Mouse (Mus musculus) hindlimb bud, embryonic 11.5 days (tissue): ENCODE measurements around the gene Aig1.
"Not testable (repeated sequence)": the region's sequence is repeated elsewhere in the genome, so short reads cannot be mapped to it uniquely, and the experiment has no call there.

Experiments
- DNase-seq: peaks from one replicate; pipeline ENCODE4 v3.0.0-alpha.2; 2012; ENCODE audit warnings: low read depth, low spot score; ENCODE audit errors: extremely low spot score

The Aig1 gene

GRCm38 (mm10) chr10:13868371-13869321, at the start of gene Aig1:
Aig1 (minus strand) TSS chr10:13868980.
- no peak for DNase-seq

- no peak for DNase-seq
Observed at GRCm38 (mm10) chr10:13916645-13917342, 48.0 kb upstream of the Aig1 start.

DNA sequence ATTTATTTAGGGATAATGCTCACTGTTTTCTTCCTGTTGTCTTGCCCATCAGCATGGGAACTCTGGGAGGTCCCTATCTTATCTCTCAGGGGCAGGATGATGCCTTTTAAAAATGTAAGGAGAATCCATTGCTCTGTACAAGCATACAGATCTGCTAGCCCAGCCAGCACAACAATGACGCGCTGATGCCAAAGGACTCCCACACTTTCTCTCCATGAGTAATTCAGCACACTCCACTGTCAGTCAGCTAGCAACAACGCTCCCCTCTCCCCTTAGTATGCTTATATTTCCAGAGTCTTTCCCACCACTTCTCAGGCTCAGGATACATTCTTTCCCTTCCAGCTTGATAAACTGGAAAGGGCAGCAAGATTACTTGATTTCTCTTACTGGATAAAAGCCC, 46.4 kb upstream of the Aig1 start:
- DNase-seq, result no peak

DNA sequence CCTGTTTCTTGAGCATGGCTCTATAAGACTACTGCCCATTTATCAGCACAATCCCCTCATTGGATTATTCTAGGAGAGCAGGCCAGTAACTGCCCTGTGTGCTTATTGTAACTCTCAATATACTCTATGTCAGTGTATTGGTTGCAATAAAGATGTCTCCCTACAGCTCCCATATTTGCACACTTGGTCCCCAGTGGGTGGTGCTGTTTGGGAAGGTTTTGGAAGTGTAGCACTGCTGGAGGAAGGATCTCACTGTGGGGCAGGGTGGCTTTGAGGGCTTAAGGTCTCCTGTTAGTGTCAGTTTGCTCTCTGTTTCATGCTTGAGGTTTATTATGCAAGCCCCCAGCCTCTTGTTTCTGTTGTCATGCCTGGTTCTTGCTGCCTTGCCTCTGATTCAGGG, 44.9 kb upstream of the Aig1 start:
- DNase-seq, result no peak

DNA sequence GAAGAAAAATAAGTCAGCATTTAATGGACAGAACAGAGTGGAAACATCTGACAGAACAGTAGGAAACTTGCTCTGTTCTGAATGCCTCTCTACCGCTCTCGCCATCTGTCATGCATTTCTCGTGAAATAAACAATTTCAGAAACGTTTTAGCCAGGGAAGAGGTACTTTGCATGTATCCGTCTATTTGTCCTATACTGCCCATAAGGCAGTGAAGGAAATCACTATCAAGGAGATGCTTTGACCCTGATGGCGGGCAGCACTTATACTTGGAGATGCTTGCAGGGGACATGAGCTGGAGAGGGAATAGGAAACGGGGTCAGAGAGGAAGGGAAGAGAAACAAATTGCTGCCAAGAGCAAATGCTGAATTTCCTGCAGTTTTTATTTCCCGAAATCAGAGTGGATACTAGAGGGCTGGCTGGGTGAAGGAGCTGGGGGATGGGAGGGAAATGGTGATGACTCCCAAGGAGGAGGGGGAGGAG, 37.5 kb upstream of the Aig1 start:
- no peak for DNase-seq

DNA sequence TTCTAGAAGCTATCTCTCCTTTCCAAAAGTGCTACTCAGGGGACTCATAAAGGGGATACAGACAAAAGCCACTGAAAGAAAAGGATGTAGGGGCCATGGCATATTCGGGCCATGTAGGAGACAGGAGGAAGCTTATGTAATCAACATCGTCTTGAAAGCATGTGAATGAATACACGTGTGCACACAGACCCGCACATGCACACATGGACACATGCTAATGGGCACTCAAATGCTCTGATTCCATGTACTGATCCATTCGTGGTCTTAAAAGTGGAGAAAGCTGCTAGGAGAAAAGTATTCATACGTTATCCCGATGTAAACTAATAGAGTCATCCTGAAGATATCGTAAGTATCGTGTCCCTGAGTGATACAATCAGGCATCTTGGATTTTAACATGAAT, 36.8 kb upstream of the Aig1 start:
- DNase-seq, result no peak

DNA sequence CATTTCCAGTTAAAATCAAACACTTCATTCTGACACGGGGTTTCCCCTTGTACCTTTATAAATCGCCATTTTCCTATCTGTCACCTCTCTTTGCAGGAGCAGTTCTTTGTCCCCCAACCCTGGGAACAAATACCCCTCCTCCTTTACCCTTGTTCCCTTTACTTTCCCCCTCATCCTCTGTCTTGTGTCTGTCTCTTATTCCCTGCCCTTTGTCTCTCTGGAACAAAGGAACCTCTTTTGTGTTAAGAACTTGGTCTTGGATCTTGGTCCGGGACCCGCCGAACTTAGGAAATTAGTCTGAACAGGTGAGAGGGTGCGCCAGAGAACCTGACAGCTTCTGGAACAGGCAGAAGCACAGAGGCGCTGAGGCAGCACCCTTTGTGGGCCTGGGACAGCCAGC, 24.0 kb upstream of the Aig1 start:
- not testable (repeated sequence) for DNase-seq

DNA sequence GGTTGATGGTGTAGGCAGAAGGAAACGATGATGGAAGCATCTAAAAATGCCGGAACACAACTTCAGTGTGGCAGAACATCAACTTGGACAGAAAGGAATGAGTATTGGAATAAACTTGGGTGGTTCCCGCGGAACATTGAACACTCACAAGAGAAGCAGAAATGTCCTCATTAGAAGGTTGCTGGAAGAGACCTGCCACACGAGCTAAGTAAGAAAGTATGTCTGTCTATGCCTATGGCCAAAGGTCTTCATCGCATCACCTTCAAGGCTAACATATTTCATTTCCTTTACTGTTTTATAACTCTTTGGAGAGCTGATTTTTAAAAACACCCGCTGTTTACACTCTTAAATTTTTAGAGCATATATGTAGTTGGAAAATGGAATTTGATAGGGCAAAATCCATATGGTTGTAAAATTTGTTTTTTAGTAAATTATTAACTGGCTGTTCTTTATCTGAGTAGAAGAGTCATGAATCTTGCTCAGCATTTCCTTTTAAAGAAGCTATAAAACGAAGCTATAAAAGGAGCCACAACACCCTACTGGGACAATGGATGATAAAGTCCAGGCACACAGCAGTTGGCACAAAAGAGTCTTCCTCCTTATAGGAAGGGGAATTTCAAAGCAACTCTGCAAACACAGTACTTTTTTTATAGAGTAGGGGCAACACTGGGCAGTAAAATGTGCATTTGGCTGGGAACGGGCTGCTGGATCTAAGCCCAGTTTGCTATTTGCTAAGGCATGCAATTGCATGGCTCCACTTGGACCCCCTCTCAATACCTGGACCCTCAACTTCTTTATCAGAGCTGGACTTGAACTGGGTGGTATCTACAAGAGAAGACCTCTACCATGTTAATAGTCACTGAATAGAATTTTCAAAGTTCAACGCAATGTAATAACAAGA, 14.4 kb upstream of the Aig1 start:
- no peak for DNase-seq

DNA sequence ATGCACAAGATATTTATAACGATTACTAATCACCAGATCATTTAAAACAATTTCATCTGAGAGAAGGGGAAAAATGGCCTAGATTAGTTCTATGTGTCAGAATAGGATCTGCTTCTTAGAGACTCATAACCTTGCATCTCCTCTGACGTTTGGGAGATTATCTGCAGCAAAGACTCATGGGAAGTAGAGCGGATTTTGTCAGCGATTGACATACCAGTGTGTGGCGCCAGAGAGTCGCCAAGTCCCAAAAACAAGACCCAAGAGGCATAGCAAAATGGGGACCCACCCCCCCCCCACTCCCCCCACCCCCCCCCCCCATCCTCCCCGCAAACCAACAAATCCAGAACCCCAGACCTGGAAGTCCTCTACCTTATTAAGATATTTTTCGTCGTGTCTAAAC, 13.7 kb upstream of the Aig1 start:
- no peak for DNase-seq

DNA sequence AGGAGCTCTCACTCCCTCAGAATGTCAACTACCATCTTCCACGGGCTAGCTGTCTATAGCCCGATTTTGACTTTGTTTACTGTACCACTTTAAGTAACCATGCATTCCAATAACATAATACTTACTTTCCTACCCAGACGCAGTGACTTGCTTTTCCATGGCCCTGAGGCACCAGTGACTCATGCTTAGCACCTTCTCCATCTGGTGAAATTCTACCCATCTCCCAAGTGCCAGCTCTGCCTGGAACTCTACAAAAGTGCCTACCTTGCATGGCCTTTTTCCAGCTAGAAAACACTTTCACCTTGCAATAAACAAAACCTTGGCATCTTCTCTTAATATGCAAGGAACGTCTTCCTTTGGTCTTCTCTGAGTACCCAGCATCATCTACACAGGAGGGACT, 9.9 kb upstream of the Aig1 start:
- no peak for DNase-seq

DNA sequence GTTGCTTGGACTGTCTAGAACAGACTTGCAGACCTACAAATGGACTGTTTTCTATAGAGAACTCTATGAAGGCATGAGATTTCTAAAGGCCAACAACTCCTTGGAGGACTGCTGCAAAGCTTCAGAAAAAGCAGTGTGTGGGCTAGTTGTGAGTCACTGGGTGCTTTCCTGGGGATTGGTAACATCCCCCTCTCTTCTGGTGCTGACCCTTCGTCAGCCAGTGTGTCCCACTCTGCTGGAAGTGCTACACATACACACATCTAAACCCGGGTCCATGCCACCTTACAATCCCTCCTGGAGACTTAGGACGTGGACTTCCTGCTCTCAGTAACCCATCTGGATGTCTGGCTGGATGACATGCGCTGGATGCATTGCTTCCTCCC, 6.2 kb upstream of the Aig1 start:
- DNase-seq, result no peak

- DNase-seq, result no peak
Observed at GRCm38 (mm10) chr10:13874301-13875037, 5.7 kb upstream of the Aig1 start.

DNA sequence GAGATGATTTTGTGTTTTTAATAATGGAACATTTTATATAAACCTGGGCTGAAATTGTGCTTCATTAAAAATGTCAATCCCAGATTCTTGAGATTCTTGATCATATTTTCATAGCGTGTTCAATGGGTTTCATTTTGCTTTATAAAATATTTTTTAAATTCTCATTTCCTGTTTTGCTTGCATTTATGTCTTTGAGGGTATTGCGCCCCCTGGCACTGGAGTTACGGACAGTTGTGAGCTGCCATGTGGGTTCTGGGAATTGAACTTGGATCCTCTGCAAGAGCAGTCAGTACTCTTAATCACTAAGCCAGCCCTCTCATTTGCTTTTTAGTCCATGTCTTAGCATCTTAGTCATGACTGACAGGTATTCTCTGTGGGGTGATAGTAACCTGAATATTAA, 1.8 kb upstream of the Aig1 start:
- DNase-seq, result no peak

DNA sequence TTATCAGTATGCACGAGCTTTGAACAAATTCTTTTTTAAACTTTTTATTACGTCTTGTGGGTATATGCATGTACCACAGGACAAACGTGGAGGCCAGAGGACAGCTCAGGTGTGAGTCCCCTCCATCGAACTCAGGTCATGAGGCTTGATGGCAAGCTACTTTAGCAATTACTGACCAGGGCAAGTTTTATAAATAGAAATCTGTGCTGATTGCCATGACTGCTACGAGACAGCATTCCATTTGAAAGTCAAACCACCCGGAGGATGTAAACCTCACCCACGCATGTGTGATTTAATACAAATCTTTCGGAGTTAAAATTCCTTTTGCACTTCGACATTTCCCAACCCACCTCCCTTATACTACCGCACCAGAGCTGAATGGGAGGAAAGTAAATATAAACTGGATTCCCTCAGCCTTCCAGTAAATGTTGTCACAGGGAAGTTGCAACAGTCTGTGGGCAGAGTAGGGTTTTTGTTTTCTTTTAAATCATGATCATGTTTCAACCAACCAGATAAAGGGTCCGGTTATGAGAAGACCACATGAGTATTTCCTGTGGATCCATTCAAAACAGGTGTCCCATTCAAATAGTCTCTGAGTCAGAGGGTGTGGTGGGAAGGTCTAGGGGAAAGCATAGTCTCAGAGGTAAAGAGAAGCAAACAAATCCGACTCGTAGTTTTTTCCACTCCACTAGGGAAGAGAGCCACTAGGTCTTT, 699 bp upstream of the Aig1 start:
- no peak for DNase-seq

DNA sequence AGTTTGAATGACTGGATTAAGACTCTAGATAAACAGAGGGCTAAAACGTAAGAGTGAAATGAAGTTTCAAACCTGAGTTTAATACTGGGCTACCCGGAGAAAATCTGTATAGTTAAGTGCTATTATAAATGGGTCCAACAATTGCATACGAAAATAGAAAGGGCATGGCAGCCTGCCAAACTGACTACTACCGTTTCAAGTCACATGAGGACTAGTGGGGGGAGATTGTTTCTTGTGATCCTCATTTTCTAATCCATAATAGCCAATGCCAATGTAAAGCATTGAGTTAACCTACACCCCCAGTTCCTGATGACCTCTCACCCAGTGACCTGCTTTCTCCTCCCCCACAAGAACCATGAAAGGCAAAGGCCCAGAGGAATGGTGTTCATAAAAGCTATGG, 2.4 kb downstream of the Aig1 start:
- no peak for DNase-seq

DNA sequence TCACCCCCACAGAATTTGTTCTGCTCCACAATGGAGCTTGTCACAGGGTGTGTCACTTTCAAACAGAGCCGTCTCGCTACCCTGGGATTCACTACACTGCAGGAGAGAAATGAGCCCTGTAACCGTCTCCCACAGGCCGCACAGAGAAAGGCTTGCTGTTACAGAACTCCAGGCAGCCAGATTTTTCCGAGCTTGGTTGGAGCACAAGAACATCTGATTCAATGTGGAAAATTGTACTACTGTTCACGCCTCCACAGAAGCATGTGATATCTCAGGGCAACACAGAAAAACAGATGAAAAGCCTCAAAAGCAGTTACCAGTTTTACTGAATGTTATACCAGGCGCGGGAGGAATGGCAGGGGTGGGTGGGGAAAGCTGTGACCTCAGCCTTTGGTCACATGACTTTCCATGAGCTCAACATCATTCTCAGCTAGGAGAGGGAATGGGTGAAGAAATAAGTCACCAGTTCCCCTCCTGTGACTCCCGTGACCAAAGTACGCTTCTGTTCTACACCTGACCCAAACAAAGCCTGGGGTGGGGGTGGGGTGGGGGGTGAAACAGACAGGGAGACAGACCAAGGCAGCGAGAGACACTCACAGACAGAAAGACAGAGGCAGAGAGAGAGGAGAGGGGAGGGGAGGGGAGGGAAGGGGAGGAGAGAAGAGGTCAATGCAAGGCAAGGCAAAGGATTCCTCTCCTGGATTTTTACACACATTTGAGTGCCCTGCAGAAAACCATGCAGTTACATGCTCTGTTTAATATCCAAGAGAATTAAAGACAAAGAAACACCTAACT, 7.5 kb downstream of the Aig1 start:
- no peak for DNase-seq

DNA sequence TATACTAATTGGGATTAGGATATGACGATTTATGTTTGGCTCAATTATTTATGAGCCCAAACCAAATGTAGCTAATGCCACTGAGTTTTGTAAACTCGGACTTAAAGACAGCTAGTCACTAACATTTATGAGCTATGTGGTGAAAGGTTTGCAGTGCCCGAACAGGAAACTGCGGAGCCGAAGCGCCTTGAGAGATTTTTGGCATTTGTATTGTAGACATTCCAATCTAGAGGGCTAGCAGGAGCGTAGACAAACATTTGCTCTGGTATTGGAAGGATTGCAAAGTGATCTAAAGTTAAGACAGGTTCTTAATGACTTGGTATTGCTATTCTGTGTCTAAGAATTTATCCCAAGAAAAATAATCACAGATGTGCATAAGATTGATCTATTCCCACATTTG, 12.3 kb downstream of the Aig1 start:
- DNase-seq, result no peak

DNA sequence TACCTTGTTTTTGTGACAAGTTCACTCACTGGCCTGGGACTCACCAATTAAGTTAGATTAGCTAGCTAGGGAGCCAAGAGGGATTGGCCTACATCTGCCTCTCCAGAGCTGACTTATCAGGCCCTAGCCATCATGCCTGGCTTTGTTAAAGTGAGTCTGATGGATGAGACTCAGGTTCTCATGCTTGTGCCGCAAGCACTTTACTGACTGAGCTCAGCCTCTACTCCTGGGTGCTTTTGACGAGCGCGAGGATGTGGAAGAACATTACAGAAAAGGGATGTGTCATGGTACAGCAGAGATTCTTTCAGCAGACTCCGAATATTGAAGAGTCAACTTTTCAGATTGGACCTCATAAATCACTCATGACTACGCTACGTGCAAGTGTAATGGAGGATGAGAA, 12.8 kb downstream of the Aig1 start:
- no peak for DNase-seq

DNA sequence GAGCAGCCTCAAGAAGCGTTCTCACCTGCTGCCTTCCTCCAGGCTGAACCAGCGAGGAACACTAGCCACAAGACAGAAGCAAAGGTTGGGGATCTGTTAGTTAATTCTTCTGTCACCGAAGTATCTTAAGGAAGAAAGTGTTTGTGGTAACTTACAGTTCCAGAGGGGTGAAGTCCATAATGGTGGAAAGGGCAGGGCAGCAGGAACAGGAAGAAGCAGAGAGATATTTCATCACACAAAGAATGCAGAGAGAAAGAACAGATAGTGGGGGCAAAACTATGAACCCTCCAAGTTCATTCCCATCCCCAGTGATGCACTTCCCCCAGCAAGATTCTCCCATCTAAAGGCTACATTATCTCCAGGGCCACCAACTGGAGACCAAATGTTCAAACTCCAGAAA, 13.7 kb downstream of the Aig1 start:
- no peak for DNase-seq
